Mouse (Mus musculus) liver (tissue): ENCODE measurements around the gene Olfr1371.

Experiments used
- DNase-seq: peaks from one replicate; pipeline ENCODE4 v3.0.0-alpha.2; 2020; ENCODE audit warnings: mixed read lengths

Olfr1371 gene

GRCm38 (mm10) chr11:52213887-52214286, at the start of gene Olfr1371:
TSS of gene Olfr1371 (minus strand) at chr11:52213987.
- DNase-seq = no peak

- DNase-seq = no peak
These were observed 48.6 kb upstream of the Olfr1371 start for GRCm38 (mm10) chr11:52262338-52262737.

- DNase-seq = peak; percentile 57
These were observed 48.1 kb upstream of the Olfr1371 start for GRCm38 (mm10) chr11:52261937-52262336.

GRCm38 (mm10) chr11:52260878-52261277, 47.1 kb upstream of the Olfr1371 start:
- no peak for DNase-seq

- DNase-seq = no peak
These were observed 44.9 kb upstream of the Olfr1371 start for GRCm38 (mm10) chr11:52258711-52259110.

GRCm38 (mm10) chr11:52257376-52257775, 43.6 kb upstream of the Olfr1371 start:
- DNase-seq = no peak

GRCm38 (mm10) chr11:52255077-52255476, 41.3 kb upstream of the Olfr1371 start:
- DNase-seq = no peak

- peak; percentile 48 for DNase-seq
These were observed 40.0 kb upstream of the Olfr1371 start for GRCm38 (mm10) chr11:52253674-52254375.

GRCm38 (mm10) chr11:52252692-52253091, 38.9 kb upstream of the Olfr1371 start:
- DNase-seq = no peak

- DNase-seq = no peak
These were observed 38.0 kb upstream of the Olfr1371 start for GRCm38 (mm10) chr11:52251770-52252169.

- DNase-seq = no peak
These were observed 35.7 kb upstream of the Olfr1371 start for GRCm38 (mm10) chr11:52249452-52249851.

- DNase-seq = no peak
These were observed 27.2 kb upstream of the Olfr1371 start for GRCm38 (mm10) chr11:52240898-52241542.

- DNase-seq = no peak
These were observed 20.7 kb upstream of the Olfr1371 start for GRCm38 (mm10) chr11:52234509-52234908.

GRCm38 (mm10) chr11:52233906-52234305, 20.1 kb upstream of the Olfr1371 start:
- no peak for DNase-seq

- DNase-seq = no peak
These were observed 19.4 kb upstream of the Olfr1371 start for GRCm38 (mm10) chr11:52233043-52233653.

GRCm38 (mm10) chr11:52231606-52232541, 18.1 kb upstream of the Olfr1371 start, which contains the start of gene Skp1a:
TSS of gene Skp1a (plus strand) at chr11:52231995.
- DNase-seq = peak; percentile 93

- peak; percentile 20 for DNase-seq
These were observed 16.9 kb upstream of the Olfr1371 start for GRCm38 (mm10) chr11:52230694-52231093.

- no peak for DNase-seq
These were observed 15.1 kb upstream of the Olfr1371 start for GRCm38 (mm10) chr11:52228722-52229448.

- no peak for DNase-seq
These were observed 13.9 kb upstream of the Olfr1371 start for GRCm38 (mm10) chr11:52227466-52228226.

- no peak for DNase-seq
These were observed 13.3 kb upstream of the Olfr1371 start for GRCm38 (mm10) chr11:52227053-52227452.

GRCm38 (mm10) chr11:52225986-52226599, 12.3 kb upstream of the Olfr1371 start:
- DNase-seq = no peak
